Mouse (Mus musculus): ENCODE data around the gene Pank1.

Gene Pank1

GRCm38 (mm10) chr19:34819577-34820170 is 59.6 kb downstream of the Pank1 start:
- DNase-seq, result peak; percentile 80 to 92

GRCm38 (mm10) chr19:34815371-34815770 is 63.9 kb downstream of the Pank1 start:
- DNase-seq, result no peak

- no peak for DNase-seq
Measured at GRCm38 (mm10) chr19:34814696-34815095, 64.6 kb downstream of the Pank1 start.

- DNase-seq, result no peak
Measured at GRCm38 (mm10) chr19:34813961-34814360, 65.3 kb downstream of the Pank1 start.

GRCm38 (mm10) chr19:34813533-34813932 is 65.7 kb downstream of the Pank1 start:
- DNase-seq, result no peak

- DNase-seq, result no peak
Measured at GRCm38 (mm10) chr19:34812711-34813110, 66.5 kb downstream of the Pank1 start.

GRCm38 (mm10) chr19:34807173-34807572 is 72.1 kb downstream of the Pank1 start:
- DNase-seq, result no peak

- no peak for DNase-seq
Measured at GRCm38 (mm10) chr19:34805071-34805470, 74.2 kb downstream of the Pank1 start.

- no peak for DNase-seq
Measured at GRCm38 (mm10) chr19:34804531-34804930, 74.7 kb downstream of the Pank1 start.

- no peak for DNase-seq
Measured at GRCm38 (mm10) chr19:34803396-34803795, 75.9 kb downstream of the Pank1 start.

- DNase-seq, result peak in 1 of 2 experiments; percentile 45
Measured at GRCm38 (mm10) chr19:34799644-34800267, 79.5 kb downstream of the Pank1 start.

GRCm38 (mm10) chr19:34796396-34796795 is 82.9 kb downstream of the Pank1 start:
- no peak for DNase-seq

GRCm38 (mm10) chr19:34782491-34782890 is 96.8 kb downstream of the Pank1 start:
- no peak for DNase-seq

GRCm38 (mm10) chr19:34778993-34779392 is 100.3 kb downstream of the Pank1 start:
- no peak for DNase-seq

GRCm38 (mm10) chr19:34778098-34778497 is 101.2 kb downstream of the Pank1 start:
- peak in 1 of 2 experiments; percentile 39 for DNase-seq

- DNase-seq, result peak; percentile 75 to 84
Measured at GRCm38 (mm10) chr19:34772775-34773174, 106.5 kb downstream of the Pank1 start.

GRCm38 (mm10) chr19:34770764-34771163 is 108.5 kb downstream of the Pank1 start:
- no peak for DNase-seq

GRCm38 (mm10) chr19:34758754-34759153 is 120.5 kb downstream of the Pank1 start:
- peak; percentile 88 to 93 for DNase-seq
